Mouse (Mus musculus) thymus, adult 2 months (tissue): ENCODE measurements around the gene Tha1. TPM values are rescaled to one million over a fixed set of nuclear protein-coding genes. Genes with fewer than 3 reads are reported as not detected.
A peak's percentile ranks its signal among the peaks of the same experiment; 100 is the strongest.

Source experiments
- DNase-seq: peaks from one replicate; pipeline ENCODE4 v3.0.0; 2021
- H3K27ac ChIP-seq: fragments of 200-500 bp; 2 replicates; pipeline ENCODE4 v1.5.1; 2012; ENCODE audit warnings: low read length, control low read depth; ENCODE audit not compliant: control insufficient read depth, insufficient read depth
- H3K27me3 ChIP-seq: fragments of 200-500 bp; 2 replicates; pipeline ENCODE4 v1.6.1; 2012; ENCODE audit warnings: mild to moderate bottlenecking, low read length, moderate library complexity, mixed read lengths; ENCODE audit not compliant: control insufficient read depth, insufficient read depth
- H3K36me3 ChIP-seq: fragments of 200-500 bp; 2 replicates; pipeline ENCODE4 v1.6.1; 2012; ENCODE audit warnings: mild to moderate bottlenecking, low read length, moderate library complexity; ENCODE audit not compliant: control insufficient read depth, insufficient read depth
- H3K4me1 ChIP-seq: fragments of 200-500 bp; replicated peaks from 2 replicates; pipeline ENCODE4 v1.6.1; 2012; ENCODE audit warnings: low read length; ENCODE audit not compliant: control insufficient read depth, insufficient read depth
- H3K4me3 ChIP-seq: fragments of 200-500 bp; 2 replicates; pipeline ENCODE4 v1.5.1; 2012; ENCODE audit warnings: mild to moderate bottlenecking, low read length, control low read depth, moderate library complexity; ENCODE audit not compliant: control insufficient read depth, insufficient read depth
- CTCF ChIP-seq: fragments of 200-500 bp; IDR thresholded peaks from 2 replicates; pipeline ENCODE4 v1.5.1; 2012; ENCODE audit warnings: mild to moderate bottlenecking, control low read depth, low read length, moderate library complexity, borderline replicate concordance; ENCODE audit not compliant: control insufficient read depth, poor library complexity, insufficient read depth; ENCODE audit errors: extremely low read depth
- POLR2A ChIP-seq: fragments of 200-500 bp; IDR thresholded peaks from 2 replicates; pipeline ENCODE4 v1.6.1; 2012; ENCODE audit warnings: mild to moderate bottlenecking, low read length, control low read depth, moderate library complexity; ENCODE audit not compliant: control insufficient read depth, poor library complexity, insufficient read depth; ENCODE audit errors: extremely low read depth
- WGBS: fragments of 180-500 bp; shearing (Covaris S2); methylation state at CpG from one replicate; pipeline ENCODE4 v1.1.7; 2018; 5-methylcytosine and 5-hydroxymethylcytosine counted together
- polyA plus RNA-seq: library from polyadenylated mRNA; depleted of rRNA; stranded (reverse); fragments of >200 nt; gene quantifications from 2 replicates; pipeline ENCODE4 v1.2.3, GENCODE M21; 2012

The Tha1 gene
- polyA plus RNA-seq, 1 experiment = 16.9 TPM

DNA sequence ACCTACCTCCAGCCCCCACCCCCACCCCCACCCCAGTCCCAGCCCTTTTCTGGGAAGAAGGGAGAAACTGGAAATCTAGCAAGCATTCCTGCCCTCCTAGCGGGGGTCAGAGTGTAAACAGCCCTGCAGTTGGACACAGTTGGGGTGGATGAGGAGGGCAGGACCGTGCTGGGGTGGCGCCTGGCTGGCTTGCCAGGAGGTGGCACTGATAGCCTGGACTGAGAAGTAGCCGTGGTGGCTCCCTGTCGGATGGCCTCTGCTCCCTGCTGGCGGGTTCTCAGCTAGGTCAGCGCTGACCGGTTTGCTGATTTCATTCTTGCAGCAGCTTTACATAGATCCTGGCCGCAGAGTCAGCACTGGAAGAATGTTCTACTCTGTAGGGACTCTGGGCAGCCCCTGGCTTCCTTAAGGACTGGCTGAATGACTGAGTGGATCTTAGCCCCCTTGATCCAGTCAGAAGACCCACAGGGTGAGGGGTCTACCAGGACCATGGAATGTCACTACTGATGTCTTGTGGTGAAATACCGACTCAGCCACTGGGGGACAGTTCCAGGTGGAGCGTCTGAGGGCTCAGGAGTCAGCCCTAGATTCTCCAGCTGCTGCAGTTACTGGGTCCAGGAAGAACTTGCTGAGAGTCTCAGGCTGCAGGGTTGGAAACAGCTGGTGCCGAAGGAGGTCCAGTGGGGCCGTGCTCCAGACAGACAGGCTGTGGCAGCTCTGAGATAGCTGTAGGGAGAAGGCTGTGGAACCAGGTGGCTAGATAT is 17.4 kb upstream of the Tha1 start:
- no peak for DNase-seq
- TF ChIP-seq CTCF (no peak), POLR2A (0 out of 2 replicates have a peak, but pooled peaks have one; percentile 29)
- no peaks in the 10 kb centered on the region for H3K36me3 ChIP-seq
- peaks cover 52% of the 10 kb centered on the region for H3K4me1 ChIP-seq
- H3K27me3 ChIP-seq = no peaks in the 10 kb centered on the region
- WGBS = 81% methylated on average over 13 of the region's 13 CpGs
- H3K27ac ChIP-seq = peak overlapping the region; percentile 91
- H3K4me3 ChIP-seq = no peak overlapping the region

DNA sequence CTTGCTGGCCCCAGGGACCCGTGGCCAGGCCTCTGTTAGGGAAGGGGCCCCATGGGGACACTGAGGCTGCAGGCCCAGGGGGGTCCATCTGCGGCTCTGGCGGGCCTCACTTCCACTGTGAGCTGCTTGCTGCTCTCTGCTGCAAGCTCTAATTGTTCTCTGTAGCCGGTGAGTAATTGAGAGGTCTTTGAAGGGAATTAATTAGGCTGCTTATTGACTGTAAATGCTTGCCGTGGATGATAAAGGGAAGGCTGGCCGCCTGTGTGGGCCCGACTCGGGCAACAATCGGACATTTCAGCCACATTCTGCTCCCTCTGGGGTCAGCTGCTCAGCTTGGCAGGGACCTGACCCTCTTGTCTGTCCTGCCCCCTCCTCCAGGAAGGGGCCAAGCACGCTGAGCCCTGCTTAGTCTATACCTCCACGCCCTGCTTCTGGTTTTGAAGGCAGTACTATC is 16.6 kb upstream of the Tha1 start:
- Histone ChIP-seq H3K27ac (no peak overlapping the region), H3K4me3 (no peak overlapping the region), H3K36me3 (no peaks in the 10 kb centered on the region), H3K4me1 (peaks cover 52% of the 10 kb centered on the region), H3K27me3 (no peaks in the 10 kb centered on the region)
- TF ChIP-seq POLR2A (no peak), CTCF (no peak)
- WGBS = 87% methylated on average over 11 of the region's 11 CpGs
- DNase-seq = no peak

DNA sequence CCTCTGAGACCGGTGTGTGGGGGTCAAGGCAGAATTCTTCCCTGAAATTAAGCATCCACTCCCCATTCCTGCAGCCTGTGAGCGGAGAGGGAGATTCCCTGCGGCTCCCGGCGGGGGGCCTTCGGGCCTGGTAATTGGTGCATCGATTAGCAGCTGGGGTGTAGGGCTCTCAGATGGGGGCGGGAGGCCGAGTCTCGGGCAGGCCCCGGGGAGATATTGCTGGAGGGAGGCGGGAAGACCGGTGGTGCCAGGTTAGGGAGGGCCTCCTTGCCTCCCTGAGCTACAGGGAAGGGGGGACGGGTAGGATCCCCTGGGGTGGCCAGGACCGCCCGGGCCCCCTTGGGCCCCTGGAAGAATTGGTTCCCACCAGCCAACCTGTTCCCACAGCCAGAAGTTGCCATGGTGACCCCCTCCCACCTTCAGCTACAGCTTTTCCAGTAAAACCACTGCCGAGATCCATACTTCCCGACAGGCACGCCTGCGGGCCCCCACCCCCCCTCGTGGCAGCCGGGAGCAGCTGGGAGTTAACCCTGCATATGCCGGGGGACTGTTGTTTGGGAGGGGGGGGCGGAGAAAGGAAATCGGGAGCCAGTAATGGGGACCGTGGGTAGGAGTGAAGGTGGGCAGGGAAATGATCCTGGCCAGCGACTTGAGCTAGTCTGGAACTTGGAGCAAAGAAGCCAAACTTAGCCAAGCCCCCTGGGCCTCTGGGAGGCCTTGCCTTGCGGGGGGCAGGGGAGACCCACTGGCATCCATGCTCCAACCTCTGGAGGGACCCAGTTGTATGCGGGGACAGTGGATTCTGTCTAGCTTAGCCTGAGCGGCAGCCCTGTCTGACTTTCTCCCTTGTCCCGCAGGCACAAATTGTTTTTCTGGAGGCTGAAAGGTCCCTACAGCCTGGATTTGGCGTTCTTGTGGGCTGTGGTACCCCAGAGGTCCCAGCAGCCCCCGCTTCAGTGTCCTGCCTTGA is 15.9 kb upstream of the Tha1 start:
- peaks cover 46% of the 10 kb centered on the region for H3K4me1 ChIP-seq
- TF ChIP-seq CTCF (no peak), POLR2A (no peak)
- no peaks in the 10 kb centered on the region for H3K27me3 ChIP-seq
- no peak for DNase-seq
- H3K4me3 ChIP-seq = no peak overlapping the region
- 83% methylated on average over 33 of the region's 33 CpGs for WGBS
- no peaks in the 10 kb centered on the region for H3K36me3 ChIP-seq
- H3K27ac ChIP-seq = no peak overlapping the region

DNA sequence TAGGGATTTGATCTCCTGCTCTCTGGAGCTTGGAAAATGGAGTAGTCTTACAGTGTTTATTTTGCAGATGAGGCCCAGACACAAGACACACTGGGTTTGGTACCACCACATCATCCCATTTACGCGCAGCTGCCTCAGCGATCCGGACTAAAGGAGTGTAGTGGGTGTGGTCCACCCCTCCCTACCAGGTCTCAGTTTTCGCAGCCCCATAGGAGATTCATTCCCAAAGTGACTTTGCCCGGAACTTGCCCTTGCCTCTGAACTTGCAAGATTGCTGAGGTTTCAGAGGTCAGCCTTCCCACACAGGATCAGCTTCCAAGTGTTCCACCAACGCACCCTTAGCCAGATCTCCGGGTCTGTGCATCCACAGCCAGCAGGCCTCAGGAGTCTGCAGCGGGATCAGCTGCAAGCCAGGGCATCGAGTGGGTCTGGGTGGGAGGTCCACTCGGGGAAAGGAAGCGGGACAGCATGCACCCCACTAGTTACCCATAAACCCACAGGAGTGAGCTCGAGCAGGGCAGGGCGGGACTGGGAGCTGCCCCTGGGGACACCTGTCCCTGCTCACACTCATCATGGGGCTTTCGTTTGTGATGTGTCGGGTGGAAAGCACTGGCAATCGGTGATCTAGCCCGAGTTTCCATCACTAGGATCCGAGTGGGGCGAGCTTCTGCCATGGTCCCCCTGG is 15.0 kb upstream of the Tha1 start:
- TF ChIP-seq CTCF (no peak), POLR2A (no peak)
- 89% methylated on average over 20 of the region's 20 CpGs for WGBS
- Histone ChIP-seq H3K4me3 (no peak overlapping the region), H3K27me3 (no peaks in the 10 kb centered on the region), H3K27ac (no peak overlapping the region), H3K4me1 (peaks cover 44% of the 10 kb centered on the region), H3K36me3 (no peaks in the 10 kb centered on the region)
- no peak for DNase-seq

DNA sequence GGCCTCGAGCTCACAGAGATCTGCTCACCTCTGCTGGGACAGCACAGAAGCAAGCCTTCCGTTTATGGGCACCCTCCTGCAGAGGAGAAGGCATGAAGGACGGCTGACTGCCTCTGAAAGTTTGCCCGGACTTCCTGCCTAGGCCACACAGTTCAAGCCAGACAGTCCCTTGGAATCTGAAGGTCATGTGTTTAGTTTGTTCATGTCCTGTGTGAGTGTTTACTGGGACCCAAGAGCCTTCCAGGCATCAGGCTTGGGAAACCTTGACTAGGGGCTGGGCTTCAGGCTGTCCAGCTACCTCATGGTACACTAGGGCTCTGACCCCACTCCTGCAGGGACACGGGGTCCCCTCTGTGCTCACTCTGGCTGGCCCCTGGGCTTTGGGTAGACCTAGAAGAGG is 12.7 kb upstream of the Tha1 start:
- TF ChIP-seq CTCF (no peak), POLR2A (no peak)
- Histone ChIP-seq H3K27me3 (no peaks in the 10 kb centered on the region), H3K36me3 (no peaks in the 10 kb centered on the region), H3K4me3 (no peak overlapping the region), H3K27ac (no peak overlapping the region), H3K4me1 (peaks cover 44% of the 10 kb centered on the region)
- 43% methylated on average over 5 of the region's 5 CpGs for WGBS
- no peak for DNase-seq

DNA sequence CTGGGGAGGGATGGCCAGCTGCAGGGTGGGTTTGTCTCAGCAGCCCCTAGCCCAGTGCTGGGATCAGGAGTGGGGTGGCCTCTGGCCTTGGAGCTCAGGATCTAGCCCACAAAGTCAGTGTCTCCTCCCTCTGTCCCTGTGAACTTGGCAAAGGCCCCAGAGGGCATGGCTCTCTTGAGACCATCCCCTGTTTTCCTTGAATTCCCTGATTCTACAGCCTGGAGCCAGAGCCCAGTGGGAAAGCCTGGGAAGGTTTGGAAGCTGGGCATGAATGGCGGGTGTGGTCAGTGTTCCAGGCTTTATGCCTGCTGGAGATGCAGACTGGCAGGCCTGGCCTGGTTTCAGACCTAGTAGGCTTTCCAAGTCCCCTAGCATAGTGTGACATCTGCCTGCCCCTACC is 8.9 kb upstream of the Tha1 start:
- Histone ChIP-seq H3K36me3 (no peaks in the 10 kb centered on the region), H3K4me1 (peaks cover 62% of the 10 kb centered on the region), H3K4me3 (no peak overlapping the region), H3K27me3 (no peaks in the 10 kb centered on the region), H3K27ac (no peak overlapping the region)
- TF ChIP-seq POLR2A = no peak
- no peak for TF ChIP-seq CTCF
- 89% methylated on average over 1 of the region's 1 CpGs for WGBS
- no peak for DNase-seq
